Mouse (Mus musculus) embryonic fibroblast, embryonic 13.5 days (primary cell): ENCODE data around the gene Pced1b.

ENCODE experiments used
- CTCF ChIP-seq: IDR thresholded peaks from 2 replicates; pipeline ENCODE4 v1.5.1; 2011; ENCODE audit warnings: mild to moderate bottlenecking, control low read depth, low read length, moderate library complexity, borderline replicate concordance; ENCODE audit not compliant: insufficient read depth
- POLR2A ChIP-seq: IDR thresholded peaks from 2 replicates; pipeline ENCODE4 v1.6.1; 2011; ENCODE audit warnings: low read depth, mild to moderate bottlenecking, control low read depth, low read length, moderate library complexity

GRCm38 (mm10) chr15:97277328-97277727, 30.4 kb downstream of the Pced1b start:
- no peak for TF ChIP-seq CTCF
- no peak for TF ChIP-seq POLR2A
